Mouse (Mus musculus): Measurements from ENCODE around the gene Ntm.

Gene Ntm

GRCm38 (mm10) chr9:29887924-29888323, 75.0 kb downstream of the Ntm start:
- DNase-seq (ENCODE audit: low spot score in 2 of 2) = no peak

- DNase-seq (ENCODE audit: low spot score in 2 of 2) = no peak
Observed at GRCm38 (mm10) chr9:29884062-29884461, 78.9 kb downstream of the Ntm start.

GRCm38 (mm10) chr9:29881614-29882013, 81.3 kb downstream of the Ntm start:
- DNase-seq (ENCODE audit: low spot score in 2 of 2) = no peak

GRCm38 (mm10) chr9:29877583-29877982, 85.4 kb downstream of the Ntm start:
- no peak for DNase-seq (ENCODE audit: low spot score in 2 of 2)

GRCm38 (mm10) chr9:29867746-29868145, 95.2 kb downstream of the Ntm start:
- DNase-seq (ENCODE audit: low spot score in 2 of 2) = no peak

- no peak for DNase-seq (ENCODE audit: low spot score in 2 of 2)
Observed at GRCm38 (mm10) chr9:29866824-29867223, 96.1 kb downstream of the Ntm start.

- no peak for DNase-seq (ENCODE audit: low spot score in 2 of 2)
Observed at GRCm38 (mm10) chr9:29866101-29866500, 96.8 kb downstream of the Ntm start.

GRCm38 (mm10) chr9:29865502-29865901, 97.4 kb downstream of the Ntm start:
- DNase-seq (ENCODE audit: low spot score in 2 of 2) = no peak

- DNase-seq (ENCODE audit: low spot score in 2 of 2) = peak; percentile 19 to 42
Observed at GRCm38 (mm10) chr9:29864886-29865285, 98.1 kb downstream of the Ntm start.

GRCm38 (mm10) chr9:29862408-29862807, 100.5 kb downstream of the Ntm start:
- no peak for DNase-seq (ENCODE audit: low spot score in 2 of 2)

- DNase-seq (ENCODE audit: low spot score in 2 of 2) = no peak
Observed at GRCm38 (mm10) chr9:29859256-29860048, 103.5 kb downstream of the Ntm start.

GRCm38 (mm10) chr9:29848735-29849455, 114.0 kb downstream of the Ntm start:
- no peak for DNase-seq (ENCODE audit: low spot score in 2 of 2)

GRCm38 (mm10) chr9:29837344-29837743, 125.6 kb downstream of the Ntm start:
- no peak for DNase-seq (ENCODE audit: low spot score in 2 of 2)

- DNase-seq (ENCODE audit: low spot score in 2 of 2) = peak; percentile 22 to 52
Observed at GRCm38 (mm10) chr9:29834911-29835310, 128.0 kb downstream of the Ntm start.

GRCm38 (mm10) chr9:29833781-29834180, 129.2 kb downstream of the Ntm start:
- DNase-seq (ENCODE audit: low spot score in 2 of 2) = no peak

- DNase-seq (ENCODE audit: low spot score in 2 of 2) = no peak
Observed at GRCm38 (mm10) chr9:29827240-29827660, 135.7 kb downstream of the Ntm start.

GRCm38 (mm10) chr9:29825236-29825635, 137.7 kb downstream of the Ntm start:
- DNase-seq (ENCODE audit: low spot score in 2 of 2) = no peak

GRCm38 (mm10) chr9:29823716-29824115, 139.2 kb downstream of the Ntm start:
- no peak for DNase-seq (ENCODE audit: low spot score in 2 of 2)

- no peak for DNase-seq (ENCODE audit: low spot score in 2 of 2)
Observed at GRCm38 (mm10) chr9:29812685-29813084, 150.3 kb downstream of the Ntm start.

GRCm38 (mm10) chr9:29806790-29807189, 156.2 kb downstream of the Ntm start:
- peak; percentile 19 to 45 for DNase-seq (ENCODE audit: low spot score in 2 of 2)

GRCm38 (mm10) chr9:29804483-29804882, 158.5 kb downstream of the Ntm start:
- DNase-seq (ENCODE audit: low spot score in 2 of 2) = no peak

- no peak for DNase-seq (ENCODE audit: low spot score in 2 of 2)
Observed at GRCm38 (mm10) chr9:29803738-29804285, 159.1 kb downstream of the Ntm start.

All from frontal cortex, postnatal 10 days (tissue).